Mouse (Mus musculus) megakaryocyte, embryonic 14.5 days (primary cell): ENCODE data around the gene Gbp10.
"Not testable (repeated sequence)": the region's sequence is repeated elsewhere in the genome, so short reads cannot be mapped to it uniquely, and the experiment has no call there.

ENCODE experiments used
- FLI1 ChIP-seq: IDR thresholded peaks from 2 replicates; pipeline ENCODE4 v1.6.1; 2012; ENCODE audit warnings: low read length, inconsistent platforms, mixed read lengths
- GATA1 ChIP-seq: IDR thresholded peaks from 3 replicates; pipeline ENCODE4 v1.6.1; 2012; ENCODE audit warnings: mixed read lengths, low read length, inconsistent platforms, borderline replicate concordance

GRCm38 (mm10) chr5:105244741-105245140 lies 5.4 kb upstream of the Gbp10 start:
- not testable (repeated sequence) for TF ChIP-seq GATA1, FLI1
